Comparison of ENCODE assay signal across 8 mouse cellular contexts in genomic region chr17:17623890-17624420, GRCm38 (mm10). TPM values are rescaled to one million over a fixed set of nuclear protein-coding genes. Genes with fewer than 3 reads are reported as not detected.
DNase-seq lines count a peak whose midpoint lies in the region; ATAC-seq and TF ChIP-seq lines count a peak whose summit lies in the region.

No protein-coding gene starts in this region.

- H3K36me3 ChIP-seq in G1E (replicated peaks) = no peaks in the 10 kb centered on the region
- H3K36me3 ChIP-seq in embryonic facial prominence, embryonic 10.5 days (replicated peaks) = no peaks in the 10 kb centered on the region
- H3K36me3 ChIP-seq in heart, embryonic 11.5 days (ENCODE audit: control insufficient read depth, insufficient read depth, low read length) = no peaks in the 10 kb centered on the region
- H3K36me3 ChIP-seq in kidney, embryonic 16.5 days (ENCODE audit: insufficient read depth, low read length) = no peaks in the 10 kb centered on the region
- H3K36me3 ChIP-seq in lung, embryonic 15.5 days = no peaks in the 10 kb centered on the region

- TF ChIP-seq CTCF in G1E (IDR thresholded peaks at IDR 0.05; ENCODE audit: low read depth, low read length) = no peak

- H3K9me3 ChIP-seq in G1E (replicated peaks) = 0 out of 2 replicates have a peak, but pooled peaks cover 4% of the 10 kb centered on the region
- H3K9me3 ChIP-seq in embryonic facial prominence, embryonic 10.5 days = 0 out of 2 replicates have a peak, but pooled peaks cover 2% of the 10 kb centered on the region
- no peaks in the 10 kb centered on the region for H3K9me3 ChIP-seq in heart, embryonic 11.5 days (replicated peaks; ENCODE audit: control insufficient read depth, low read length)
- no peaks in the 10 kb centered on the region for H3K9me3 ChIP-seq in kidney, embryonic 16.5 days (ENCODE audit: low read length)
- H3K9me3 ChIP-seq in lung, embryonic 15.5 days = no peaks in the 10 kb centered on the region

- H3K27ac ChIP-seq in embryonic facial prominence, embryonic 10.5 days (replicated peaks) = peak overlapping the region; percentile 98
- peak overlapping the region; percentile 100 for H3K27ac ChIP-seq in heart, embryonic 11.5 days (ENCODE audit: low read depth, low read length)
- peak overlapping the region; percentile 100 for H3K27ac ChIP-seq in kidney, embryonic 16.5 days (ENCODE audit: low read length)
- H3K27ac ChIP-seq in lung, embryonic 15.5 days = peak overlapping the region; percentile 100

- peak overlapping the region; percentile 93 for H3K4me3 ChIP-seq in G1E (ENCODE audit: low read depth, low read length)
- H3K4me3 ChIP-seq in embryonic facial prominence, embryonic 10.5 days = peak overlapping the region; percentile 92
- peak overlapping the region; percentile 99 for H3K4me3 ChIP-seq in heart, embryonic 11.5 days (ENCODE audit: low read depth, low read length)
- H3K4me3 ChIP-seq in kidney, embryonic 16.5 days (ENCODE audit: low read length) = peak overlapping the region; percentile 96
- peak overlapping the region; percentile 89 for H3K4me3 ChIP-seq in lung, embryonic 15.5 days

- no peaks in the 10 kb centered on the region for H3K27me3 ChIP-seq in G1E (ENCODE audit: insufficient read depth, low read length)
- H3K27me3 ChIP-seq in embryonic facial prominence, embryonic 10.5 days (replicated peaks; ENCODE audit: low read depth, poor library complexity, severe bottlenecking) = no peaks in the 10 kb centered on the region
- no peaks in the 10 kb centered on the region for H3K27me3 ChIP-seq in heart, embryonic 11.5 days (ENCODE audit: control insufficient read depth, insufficient read depth, low read length)
- H3K27me3 ChIP-seq in kidney, embryonic 16.5 days (ENCODE audit: insufficient read depth, low read length) = no peaks in the 10 kb centered on the region
- no peaks in the 10 kb centered on the region for H3K27me3 ChIP-seq in lung, embryonic 15.5 days

- H3K4me1 ChIP-seq in G1E (ENCODE audit: insufficient read depth, low read depth, low read length) = peaks cover 27% of the 10 kb centered on the region
- H3K4me1 ChIP-seq in embryonic facial prominence, embryonic 10.5 days = peaks cover 25% of the 10 kb centered on the region
- H3K4me1 ChIP-seq in heart, embryonic 11.5 days (ENCODE audit: control insufficient read depth, insufficient read depth, low read length) = peaks cover 9% of the 10 kb centered on the region
- peaks cover 18% of the 10 kb centered on the region for H3K4me1 ChIP-seq in kidney, embryonic 16.5 days (ENCODE audit: insufficient read depth, low read length)
- peaks cover 13% of the 10 kb centered on the region for H3K4me1 ChIP-seq in lung, embryonic 15.5 days

- DNase-seq in 3134 (ENCODE audit: extremely low read depth, insufficient read length, low spot score) (peak; percentile 78), G1E (ENCODE audit: low spot score) (peak; percentile 27)
- DNase-seq in embryonic facial prominence, embryonic 10.5 days (ENCODE audit: low spot score) = no peak

- ATAC-seq in G1E (ENCODE audit: extremely low read depth, insufficient number of reproducible peaks, low FRiP score, poor library complexity, severe bottlenecking) = no peak
- ATAC-seq in heart, embryonic 11.5 days (replicated peaks; ENCODE audit: insufficient number of reproducible peaks, low FRiP score, low TSS enrichment) = peak; percentile 28
- peak; percentile 21; the same call in 1 of the 2 replicates for ATAC-seq in kidney, embryonic 16.5 days (ENCODE audit: low FRiP score, low TSS enrichment)
- ATAC-seq in lung, embryonic 15.5 days (ENCODE audit: borderline replicate concordance, extremely low read depth, low FRiP score, low TSS enrichment) = peak; percentile 1
- ATAC-seq in neutrophil, adult 5-6 weeks (ENCODE audit: extremely low read depth, insufficient number of reproducible peaks, low FRiP score, poor library complexity, severe bottlenecking) = peak; percentile 11; the same call in 1 of the 2 replicates
- no peak for ATAC-seq in activated CD4-positive, CD25-positive, alpha-beta regulatory T cell, adult 4 months

- peak overlapping the region; percentile 97 for H3K9ac ChIP-seq in heart, embryonic 11.5 days (ENCODE audit: low read depth, low read length)
- peak overlapping the region; percentile 98 for H3K9ac ChIP-seq in kidney, embryonic 16.5 days (replicated peaks; ENCODE audit: low read length)
- H3K9ac ChIP-seq in lung, embryonic 15.5 days = peak overlapping the region; percentile 94

- peak overlapping the region; percentile 79 for H3K4me2 ChIP-seq in heart, embryonic 11.5 days
- H3K4me2 ChIP-seq in kidney, embryonic 16.5 days (replicated peaks; ENCODE audit: low read depth, low read length) = peak overlapping the region; percentile 68
- H3K4me2 ChIP-seq in lung, embryonic 15.5 days = peak overlapping the region; percentile 79

- under 1% methylated on average over 42 of the region's 42 CpGs for WGBS in embryonic facial prominence, embryonic 10.5 days
- WGBS in heart, embryonic 11.5 days (ENCODE audit: insufficient replicate concordance) = under 1% methylated on average over 42 of the region's 42 CpGs
- WGBS in kidney, embryonic 16.5 days = under 1% methylated on average over 40 of the region's 42 CpGs
- WGBS in lung, embryonic 15.5 days = under 1% methylated on average over 42 of the region's 42 CpGs

RNA-seq across cellular contexts. Expression of gene Lnpep, which starts 0.9 kb away (rescaled TPM):
- total RNA-seq in G1E (2014; fragmentation: Nextera tagmentation) (91.4 and 99.0 TPM in 2 replicates), G1E (2017) (54.0 and 62.9 TPM in 2 replicates)
- 5.3 and 7.1 TPM in 2 replicates for polyA plus RNA-seq in G1E (2012)
- 6.3 and 7.7 TPM in 2 replicates for polyA plus RNA-seq in embryonic facial prominence, embryonic 10.5 days (2016; fragmentation: Nextera tagmentation; extraction: Ambion mirVana)
- 8.9 and 12.7 TPM in 2 replicates for polyA plus RNA-seq in heart, embryonic 11.5 days (2014; fragmentation: Nextera tagmentation; extraction: Ambion mirVana)
- 7.8 and 9.8 TPM in 2 replicates for polyA plus RNA-seq in kidney, embryonic 16.5 days (2015; fragmentation: Nextera tagmentation; extraction: Ambion mirVana)
- polyA plus RNA-seq in lung, embryonic 15.5 days (2015; fragmentation: Nextera tagmentation; extraction: Ambion mirVana) = 6.1 and 7.5 TPM in 2 replicates
- 130 and 143 TPM in 2 replicates for total RNA-seq in neutrophil, adult 5-6 weeks (2017)
- polyA plus RNA-seq in activated CD4-positive, CD25-positive, alpha-beta regulatory T cell, adult 4 months (2017; shearing (Covaris generic)) = 10 to 100 TPM; 31.8 to 33.2 TPM

Comparison
In these comparisons a context has a peak if more than half of its experiments do, and no peak if none do; other contexts are left out.
1. ATAC-seq: peak in heart, embryonic 11.5 days (single experiment), kidney, embryonic 16.5 days (single experiment), lung, embryonic 15.5 days (single experiment) and neutrophil, adult 5-6 weeks (single experiment); none in G1E (single experiment) and activated CD4-positive, CD25-positive, alpha-beta regulatory T cell, adult 4 months (single experiment).
2. Peak in every context shown above with its lines, with median percentiles within 50 percentile points of each other: H3K4me3 ChIP-seq, H3K27ac ChIP-seq, H3K4me2 ChIP-seq and H3K9ac ChIP-seq.